Comparison of ENCODE assay signal across 8 mouse cellular contexts in the genomic region with DNA sequence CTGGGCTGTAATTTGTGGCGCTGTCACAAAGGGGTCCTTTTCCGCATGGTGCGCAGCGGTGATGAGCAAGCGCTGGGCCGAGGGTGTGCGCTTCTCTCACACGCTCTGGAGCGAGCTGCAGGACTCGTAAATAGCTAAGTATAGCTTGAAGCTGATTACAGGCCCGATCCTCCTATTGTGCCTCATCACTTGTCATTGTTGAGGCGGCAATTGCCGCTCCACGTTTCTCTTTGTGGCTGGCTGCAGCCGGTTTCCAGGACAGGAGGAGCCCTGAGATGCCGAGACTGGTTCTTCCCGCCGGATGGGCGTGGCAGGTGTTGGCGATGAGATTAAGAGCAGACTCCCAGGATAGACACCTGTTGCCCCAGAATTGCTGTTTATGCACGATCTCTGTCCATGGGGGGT. TPM values are rescaled to one million over a fixed set of nuclear protein-coding genes. Genes with fewer than 3 reads are reported as not detected.
DNase-seq lines count a peak whose midpoint lies in the region; ATAC-seq and TF ChIP-seq lines count a peak whose summit lies in the region.

No protein-coding gene starts in this region.

- 0 out of 2 replicates have a peak, but pooled peaks cover 2% of the 10 kb centered on the region for H3K36me3 ChIP-seq in heart, embryonic 10.5 days
- no peaks in the 10 kb centered on the region for H3K36me3 ChIP-seq in forebrain, embryonic 11.5 days (ENCODE audit: control insufficient read depth, insufficient read depth, low read length)
- H3K36me3 ChIP-seq in midbrain, postnatal 0 days (ENCODE audit: insufficient read depth, low read length), result no peaks in the 10 kb centered on the region

- no peak for DNase-seq in heart, embryonic 10.5 days (ENCODE audit: low spot score)
- no peak for DNase-seq in heart, adult 8-10 months (ENCODE audit: low spot score)
- peak; percentile 88 for DNase-seq in ZHBTc4 (ENCODE audit: low read depth, low spot score)
- peak; percentile 65 for DNase-seq in forebrain, embryonic 11.5 days (ENCODE audit: low spot score)
- peak; percentile 20 to 23 for DNase-seq in layer of hippocampus, postnatal 25 days (ENCODE audit: extremely low spot score in 1 of 2, low spot score in 1 of 2)
- peak; percentile 43 for DNase-seq in midbrain, postnatal 0 days (ENCODE audit: low spot score)
- DNase-seq in T-cell, adult 2 months (ENCODE audit: low spot score), result no peak
- no peak for DNase-seq in gastrocnemius, postnatal 36 days

- no peak for TF ChIP-seq CTCF in midbrain, postnatal 0 days (IDR thresholded peaks at IDR 0.05)

- H3K27me3 ChIP-seq in heart, embryonic 10.5 days (ENCODE audit: insufficient read depth, poor library complexity, severe bottlenecking), result peaks cover 11% of the 10 kb centered on the region
- peaks cover 3% of the 10 kb centered on the region; the same call in 1 of the 2 replicates for H3K27me3 ChIP-seq in forebrain, embryonic 11.5 days (ENCODE audit: control insufficient read depth, insufficient read depth, low read length)
- H3K27me3 ChIP-seq in midbrain, postnatal 0 days (ENCODE audit: insufficient read depth, low read length), result no peaks in the 10 kb centered on the region

- peak overlapping the region; percentile 54 for H3K9ac ChIP-seq in forebrain, embryonic 11.5 days (ENCODE audit: low read length)
- peak overlapping the region; percentile 53 for H3K9ac ChIP-seq in midbrain, postnatal 0 days (replicated peaks; ENCODE audit: low read length, poor library complexity, severe bottlenecking)

- 0 out of 2 replicates have a peak, but pooled peaks cover 4% of the 10 kb centered on the region for H3K4me1 ChIP-seq in heart, embryonic 10.5 days
- H3K4me1 ChIP-seq in forebrain, embryonic 11.5 days (replicated peaks; ENCODE audit: control insufficient read depth, insufficient read depth, low read length), result no peaks in the 10 kb centered on the region
- H3K4me1 ChIP-seq in midbrain, postnatal 0 days (ENCODE audit: insufficient read depth, low read length), result no peaks in the 10 kb centered on the region

- peak overlapping the region; percentile 67 for H3K4me2 ChIP-seq in forebrain, embryonic 11.5 days (ENCODE audit: low read depth, low read length, severe bottlenecking)
- peak overlapping the region; percentile 51 for H3K4me2 ChIP-seq in midbrain, postnatal 0 days (ENCODE audit: low read depth, low read length, poor library complexity, severe bottlenecking)

- peak; percentile 72 for ATAC-seq in forebrain, embryonic 11.5 days (replicated peaks; ENCODE audit: low FRiP score)
- peak; percentile 73 for ATAC-seq in midbrain, postnatal 0 days (ENCODE audit: low FRiP score)

- no peak overlapping the region; the same call in 1 of the 2 replicates for H3K27ac ChIP-seq in heart, embryonic 10.5 days
- H3K27ac ChIP-seq in forebrain, embryonic 11.5 days (ENCODE audit: low read depth, low read length), result no peak overlapping the region
- H3K27ac ChIP-seq in midbrain, postnatal 0 days (ENCODE audit: low read depth, low read length), result no peak overlapping the region

- peak overlapping the region; percentile 53 for H3K4me3 ChIP-seq in heart, embryonic 10.5 days
- peak overlapping the region; percentile 33 for H3K4me3 ChIP-seq in forebrain, embryonic 11.5 days (ENCODE audit: low read depth, low read length)
- peak overlapping the region; percentile 31 for H3K4me3 ChIP-seq in midbrain, postnatal 0 days (ENCODE audit: low read depth, low read length)

- 26% methylated on average over 21 of the region's 21 CpGs for WGBS in heart, embryonic 10.5 days
- 17% methylated on average over 21 of the region's 21 CpGs for whole genome bisulfite sequencing in forebrain, embryonic 11.5 days
- 18% methylated on average over 21 of the region's 21 CpGs for WGBS in midbrain, postnatal 0 days

- intact Hi-C loops in gastrocnemius, postnatal 36 days (cut with DNase I), result loop anchor here (2.0 to 5.0 kb wide), 2 partner anchors 117 to 141 kb away; no protein-coding TSS in a partner anchor

- H3K9me3 ChIP-seq in heart, embryonic 10.5 days, result peaks cover 6% of the 10 kb centered on the region
- no peaks in the 10 kb centered on the region for H3K9me3 ChIP-seq in forebrain, embryonic 11.5 days (ENCODE audit: control insufficient read depth, low read length)
- H3K9me3 ChIP-seq in midbrain, postnatal 0 days (ENCODE audit: low read length), result no peaks in the 10 kb centered on the region

RNA-seq across cellular contexts. Expression of gene Ccdc149, which starts 44.8 kb away (rescaled TPM):
- polyA plus RNA-seq in heart, embryonic 10.5 days (2016; fragmentation: Nextera tagmentation; extraction: Ambion mirVana), result 1.5 and 2.5 TPM in 2 replicates
- total RNA-seq in heart, adult 8-10 months (2022), result 1 to 10 TPM; 6.4 to 9.6 (median 8.7) TPM
- polyA plus RNA-seq in forebrain, embryonic 11.5 days (2014; fragmentation: Nextera tagmentation; extraction: Ambion mirVana), result 3.1 and 3.2 TPM in 2 replicates
- total RNA-seq in layer of hippocampus, postnatal 25 days (2021), result 10 to 100 TPM; 62.1 to 64.5 TPM
- 19.9 and 21.2 TPM in 2 replicates for total RNA-seq in midbrain, postnatal 0 days (2014; rRNA removed)
- 13.8 and 14.1 TPM in 2 replicates for polyA plus RNA-seq in midbrain, postnatal 0 days (2015; fragmentation: Nextera tagmentation; extraction: Ambion mirVana)
- 1 to 10 TPM; 1.3 to 1.5 TPM for total RNA-seq in gastrocnemius, postnatal 36 days (2021)

RNA-seq across cellular contexts. Expression of gene Lgi2, which starts 50.2 kb away (rescaled TPM):
- polyA plus RNA-seq in heart, embryonic 10.5 days (2016; fragmentation: Nextera tagmentation; extraction: Ambion mirVana), result 3.6 and 4.2 TPM in 2 replicates
- total RNA-seq in heart, adult 8-10 months (2022), result under 1 TPM; 0.47 to 0.97 (median 0.67) TPM
- polyA plus RNA-seq in forebrain, embryonic 11.5 days (2014; fragmentation: Nextera tagmentation; extraction: Ambion mirVana), result 0.80 and 0.88 TPM in 2 replicates
- 10 to 100 TPM; 23.7 to 24.9 TPM for total RNA-seq in layer of hippocampus, postnatal 25 days (2021)
- 24.0 and 25.2 TPM in 2 replicates for total RNA-seq in midbrain, postnatal 0 days (2014; rRNA removed)
- polyA plus RNA-seq in midbrain, postnatal 0 days (2015; fragmentation: Nextera tagmentation; extraction: Ambion mirVana), result 8.5 and 9.8 TPM in 2 replicates
- total RNA-seq in gastrocnemius, postnatal 36 days (2021), result 1 to 10 TPM; 1.3 to 1.9 TPM

Comparison
In these comparisons a context has a peak if more than half of its experiments do, and no peak if none do; other contexts are left out.
1. DNase-seq: peak in ZHBTc4 (single experiment), forebrain, embryonic 11.5 days (single experiment), layer of hippocampus, postnatal 25 days (2 of 2) and midbrain, postnatal 0 days (single experiment); none in heart, embryonic 10.5 days (single experiment), heart, adult 8-10 months (single experiment), T-cell, adult 2 months (single experiment) and gastrocnemius, postnatal 36 days (0 of 2).
2. Peak in every context shown above with its lines, with median percentiles within 50 percentile points of each other: H3K4me3 ChIP-seq.